In genomic region chr15:78898507-78899001, GRCm38 (mm10) we compare ENCODE assay signal across 9 mouse cellular contexts. TPM values are rescaled to one million over a fixed set of nuclear protein-coding genes. Genes with fewer than 3 reads are reported as not detected.
DNase-seq lines count a peak whose midpoint lies in the region; ATAC-seq and TF ChIP-seq lines count a peak whose summit lies in the region.
"Had no signal": no experiment of that assay in that cellular context is flagged by ENCODE, and none has a peak within 500 bp of the region (broad histone marks: within the 10 kb centered on the region; RNA-seq: fewer than 3 reads in every experiment).

No protein-coding gene starts in this region.

- TF ChIP-seq EP300 in stomach, postnatal 0 days (optimal IDR thresholded peaks at IDR 0.05) = no peak

- peak overlapping the region; percentile 72; the same call in 1 of the 2 replicates for H3K27ac ChIP-seq in lung, embryonic 14.5 days (ENCODE audit: low read depth)
- H3K27ac ChIP-seq in brown adipose tissue, adult 24 weeks (replicated peaks; ENCODE audit: low read depth, low read length) = no peak overlapping the region
- H3K27ac ChIP-seq in limb, embryonic 10.5 days = peak overlapping the region; percentile 91; the same call in 1 of the 2 replicates
- peak overlapping the region; percentile 85 for H3K27ac ChIP-seq in stomach, postnatal 0 days (replicated peaks)
- H3K27ac ChIP-seq in left cerebral cortex, adult 2 months = no peak overlapping the region

- DNase-seq in lung, embryonic 14.5 days = peak; percentile 49
- DNase-seq in lung, postnatal 36 days = no peak
- DNase-seq in limb, embryonic 10.5 days (ENCODE audit: low spot score) = no peak
- no peak for DNase-seq in stomach, postnatal 0 days (ENCODE audit: low spot score)
- no peak for DNase-seq in left cerebral cortex, adult 2 months (ENCODE audit: extremely low spot score in 1 of 2, low spot score in 2 of 2)
- no peak for DNase-seq in urinary bladder, postnatal 4 days (ENCODE audit: low spot score in 2 of 2)
- DNase-seq: adrenal gland, postnatal 36 days; gastrocnemius, postnatal 14 days had no signal

- H3K27me3 ChIP-seq in lung, embryonic 14.5 days (ENCODE audit: insufficient read depth, low read length) = no peaks in the 10 kb centered on the region
- 0 out of 2 replicates have a peak, but pooled peaks cover 3% of the 10 kb centered on the region for H3K27me3 ChIP-seq in limb, embryonic 10.5 days (ENCODE audit: low read depth, poor library complexity, severe bottlenecking)
- H3K27me3 ChIP-seq in stomach, postnatal 0 days (ENCODE audit: control insufficient read depth, insufficient read depth, low read length) = no peaks in the 10 kb centered on the region

- H3K4me1 ChIP-seq in lung, embryonic 14.5 days (ENCODE audit: insufficient read depth) = peaks cover 17% of the 10 kb centered on the region; the same call in 1 of the 2 replicates
- no peaks in the 10 kb centered on the region; the same call in 1 of the 2 replicates for H3K4me1 ChIP-seq in brown adipose tissue, adult 24 weeks (ENCODE audit: control insufficient read depth, insufficient read depth, insufficient read length, low read length)
- peaks cover 73% of the 10 kb centered on the region for H3K4me1 ChIP-seq in limb, embryonic 10.5 days
- H3K4me1 ChIP-seq in stomach, postnatal 0 days (replicated peaks; ENCODE audit: control insufficient read depth, insufficient read depth) = peaks cover 7% of the 10 kb centered on the region

- H3K4me3 ChIP-seq in lung, embryonic 14.5 days (ENCODE audit: low read depth, low read length) = peak overlapping the region; percentile 72; the same call in 1 of the 2 replicates
- peak overlapping the region; percentile 5; the same call in 1 of the 2 replicates for H3K4me3 ChIP-seq in brown adipose tissue, adult 24 weeks (ENCODE audit: insufficient read depth, low read depth, low read length)
- peak overlapping the region; percentile 76 for H3K4me3 ChIP-seq in limb, embryonic 10.5 days
- 0 out of 2 replicates have a peak overlapping the region, but pooled peaks have one; percentile 2 for H3K4me3 ChIP-seq in stomach, postnatal 0 days (ENCODE audit: low read depth, low read length)
- H3K4me3 ChIP-seq in left cerebral cortex, adult 2 months = no peak overlapping the region

- no peak for TF ChIP-seq CTCF in lung, embryonic 14.5 days (IDR thresholded peaks at IDR 0.05; ENCODE audit: low read depth)
- no peak for TF ChIP-seq CTCF in stomach, postnatal 0 days (IDR thresholded peaks at IDR 0.05; ENCODE audit: low read depth)
- no peak for TF ChIP-seq CTCF in left cerebral cortex, adult 2 months (IDR thresholded peaks at IDR 0.05)

- 49% methylated on average over 6 of the region's 6 CpGs for WGBS in lung, embryonic 14.5 days
- 56% methylated on average over 6 of the region's 6 CpGs for WGBS in limb, embryonic 10.5 days
- WGBS in stomach, postnatal 0 days = 42% methylated on average over 6 of the region's 6 CpGs

- H3K9me3 ChIP-seq in lung, embryonic 14.5 days (ENCODE audit: low read depth, low read length) = no peaks in the 10 kb centered on the region
- H3K9me3 ChIP-seq in limb, embryonic 10.5 days (replicated peaks) = no peaks in the 10 kb centered on the region
- H3K9me3 ChIP-seq in stomach, postnatal 0 days (ENCODE audit: control insufficient read depth, low read length) = no peaks in the 10 kb centered on the region

- ATAC-seq in lung, embryonic 14.5 days (ENCODE audit: insufficient read depth) = no peak
- ATAC-seq in stomach, postnatal 0 days (ENCODE audit: low FRiP score, low TSS enrichment) = no peak

- H3K36me3 ChIP-seq in lung, embryonic 14.5 days (ENCODE audit: insufficient read depth) = peaks cover 28% of the 10 kb centered on the region
- peaks cover 40% of the 10 kb centered on the region for H3K36me3 ChIP-seq in limb, embryonic 10.5 days
- H3K36me3 ChIP-seq in stomach, postnatal 0 days (ENCODE audit: control insufficient read depth, insufficient read depth, low read length) = 0 out of 2 replicates have a peak, but pooled peaks cover 4% of the 10 kb centered on the region

- intact Hi-C loops in left cerebral cortex, adult 2 months (cut with DNase I) = no loop called here

- H3K9ac ChIP-seq in lung, embryonic 14.5 days = peak overlapping the region; percentile 27; the same call in 1 of the 2 replicates
- H3K9ac ChIP-seq in stomach, postnatal 0 days (ENCODE audit: low read length) = peak overlapping the region; percentile 35; the same call in 1 of the 2 replicates

- peak overlapping the region; percentile 89 for H3K4me2 ChIP-seq in lung, embryonic 14.5 days
- peak overlapping the region; percentile 86 for H3K4me2 ChIP-seq in stomach, postnatal 0 days (replicated peaks; ENCODE audit: low read depth)

RNA-seq across cellular contexts. Expression of gene Gm49510, which starts 0.9 kb away (rescaled TPM):
- 0.18 and 0.70 TPM in 2 replicates for polyA plus RNA-seq in lung, embryonic 14.5 days (2014; fragmentation: Nextera tagmentation; extraction: Ambion mirVana)
- polyA plus RNA-seq in brown adipose tissue, adult 24 weeks (2012; ENCODE audit: insufficient read depth, insufficient read length, missing spikeins) = not detected in 2 replicates
- 0.13 and 0.51 TPM in 2 replicates for polyA plus RNA-seq in limb, embryonic 10.5 days (2016; fragmentation: Nextera tagmentation; extraction: Ambion mirVana)
- polyA plus RNA-seq in stomach, postnatal 0 days (2015; fragmentation: Nextera tagmentation; extraction: Ambion mirVana) = 0.27 and 0.28 TPM in 2 replicates
- total RNA-seq in left cerebral cortex, adult 2 months (2021) = not detected
- total RNA-seq: adrenal gland, postnatal 36 days; gastrocnemius, postnatal 14 days had no signal

RNA-seq across cellular contexts. Expression of gene Sh3bp1, which starts 1.0 kb away (rescaled TPM):
- 43.5 and 43.9 TPM in 2 replicates for polyA plus RNA-seq in lung, embryonic 14.5 days (2014; fragmentation: Nextera tagmentation; extraction: Ambion mirVana)
- 2.2 and 3.3 TPM in 2 replicates for polyA plus RNA-seq in brown adipose tissue, adult 24 weeks (2012; ENCODE audit: insufficient read depth, insufficient read length, missing spikeins)
- 51.1 and 51.2 TPM in 2 replicates for polyA plus RNA-seq in limb, embryonic 10.5 days (2016; fragmentation: Nextera tagmentation; extraction: Ambion mirVana)
- polyA plus RNA-seq in stomach, postnatal 0 days (2015; fragmentation: Nextera tagmentation; extraction: Ambion mirVana) = 22.7 and 27.4 TPM in 2 replicates
- 10 to 100 TPM; 35.0 to 37.7 TPM for total RNA-seq in left cerebral cortex, adult 2 months (2021)

RNA-seq across cellular contexts. Expression of gene Pdxp, which starts 15.2 kb away (rescaled TPM):
- polyA plus RNA-seq in lung, embryonic 14.5 days (2014; fragmentation: Nextera tagmentation; extraction: Ambion mirVana) = 17.9 and 21.9 TPM in 2 replicates
- 0.67 and 1.3 TPM in 2 replicates for polyA plus RNA-seq in brown adipose tissue, adult 24 weeks (2012; ENCODE audit: insufficient read depth, insufficient read length, missing spikeins)
- 37.1 and 40.8 TPM in 2 replicates for polyA plus RNA-seq in limb, embryonic 10.5 days (2016; fragmentation: Nextera tagmentation; extraction: Ambion mirVana)
- 4.1 and 4.3 TPM in 2 replicates for polyA plus RNA-seq in stomach, postnatal 0 days (2015; fragmentation: Nextera tagmentation; extraction: Ambion mirVana)
- 100 to 1,000 TPM; 165 to 171 TPM for total RNA-seq in left cerebral cortex, adult 2 months (2021)

RNA-seq across cellular contexts. Expression of gene Gga1, which starts 21.6 kb away (rescaled TPM):
- 50.9 and 57.0 TPM in 2 replicates for polyA plus RNA-seq in lung, embryonic 14.5 days (2014; fragmentation: Nextera tagmentation; extraction: Ambion mirVana)
- 23.7 and 29.1 TPM in 2 replicates for polyA plus RNA-seq in brown adipose tissue, adult 24 weeks (2012; ENCODE audit: insufficient read depth, insufficient read length, missing spikeins)
- 49.9 and 56.5 TPM in 2 replicates for polyA plus RNA-seq in limb, embryonic 10.5 days (2016; fragmentation: Nextera tagmentation; extraction: Ambion mirVana)
- polyA plus RNA-seq in stomach, postnatal 0 days (2015; fragmentation: Nextera tagmentation; extraction: Ambion mirVana) = 35.6 and 39.3 TPM in 2 replicates
- 10 to 100 TPM; 64.8 to 68.2 TPM for total RNA-seq in left cerebral cortex, adult 2 months (2021)

RNA-seq across cellular contexts. Expression of gene Lgals1, which starts 28.0 kb away (rescaled TPM):
- 799 and 855 TPM in 2 replicates for polyA plus RNA-seq in lung, embryonic 14.5 days (2014; fragmentation: Nextera tagmentation; extraction: Ambion mirVana)
- polyA plus RNA-seq in brown adipose tissue, adult 24 weeks (2012; ENCODE audit: insufficient read depth, insufficient read length, missing spikeins) = 2,169 and 2,213 TPM in 2 replicates
- 292 and 458 TPM in 2 replicates for polyA plus RNA-seq in limb, embryonic 10.5 days (2016; fragmentation: Nextera tagmentation; extraction: Ambion mirVana)
- 1,326 and 1,632 TPM in 2 replicates for polyA plus RNA-seq in stomach, postnatal 0 days (2015; fragmentation: Nextera tagmentation; extraction: Ambion mirVana)
- 10 to 100 TPM; 19.8 to 20.4 TPM for total RNA-seq in left cerebral cortex, adult 2 months (2021)

Comparison
In these comparisons a context has a peak if more than half of its experiments do, and no peak if none do; other contexts are left out.
1. H3K27ac ChIP-seq: peak in lung, embryonic 14.5 days (single experiment), limb, embryonic 10.5 days (single experiment) and stomach, postnatal 0 days (single experiment); none in brown adipose tissue, adult 24 weeks (single experiment) and left cerebral cortex, adult 2 months (single experiment).